Mouse (Mus musculus): ENCODE measurements at regions not wholly inside any gene's neighbourhood (a gene's known extent, or its start where the extent isn't known, plus 50 kb on each side); places are given as distances from the start of the nearest gene placed in this dataset.

DNA sequence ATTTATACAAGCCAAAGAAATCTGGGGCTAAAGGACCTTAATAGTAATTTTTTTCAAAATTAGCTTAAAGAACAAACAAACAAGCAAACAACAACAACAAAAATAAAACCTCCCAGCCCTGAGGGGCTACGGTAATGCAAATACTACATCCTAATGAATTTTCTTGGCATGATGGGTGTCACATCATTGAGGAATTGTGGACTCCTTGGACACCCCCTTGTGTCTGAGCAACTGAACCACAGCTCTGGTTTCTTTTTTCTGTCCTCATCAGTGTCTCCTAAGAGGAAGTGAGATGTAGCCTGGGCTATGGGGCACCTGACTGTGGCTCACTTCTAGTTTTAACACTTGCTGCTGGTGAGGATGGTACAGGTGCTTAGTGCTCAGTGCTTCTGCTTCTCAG is 184.2 kb downstream of the Fam169b start:
- TF ChIP-seq CTCF (IDR thresholded peaks at IDR 0.05; ENCODE audit: insufficient read depth, low read length) (no peak), POLR2A (IDR thresholded peaks at IDR 0.05; ENCODE audit: borderline replicate concordance, extremely low read depth, low read depth, low read length) (no peak)
